Mouse (Mus musculus): Measurements from ENCODE around the gene Slc1a2.

- no peak for TF ChIP-seq CTCF (IDR thresholded peaks at IDR 0.05 in 2 of 3, conservative IDR thresholded peaks at IDR 0.05 in 1 of 3; ENCODE audit: control insufficient read depth in 1 of 3, insufficient read depth in 1 of 3, low read depth in 2 of 3, low read length in 3 of 3, poor library complexity in 1 of 3, severe bottlenecking in 1 of 3)
- no peak for TF ChIP-seq CHD2 (IDR thresholded peaks at IDR 0.05; ENCODE audit: low read length)
- TF ChIP-seq ZC3H11A (IDR thresholded peaks at IDR 0.05; ENCODE audit: low read depth, low read length), result no peak
- TF ChIP-seq NELFE (IDR thresholded peaks at IDR 0.05; ENCODE audit: low read depth, low read length), result no peak
- no peak for TF ChIP-seq TAL1 (IDR thresholded peaks at IDR 0.05; ENCODE audit: low read length)
- TF ChIP-seq MAZ (IDR thresholded peaks at IDR 0.05; ENCODE audit: low read depth, low read length), result no peak
- no peak for TF ChIP-seq UBTF (IDR thresholded peaks at IDR 0.05; ENCODE audit: borderline replicate concordance, insufficient read depth, low read depth, low read length)
- no peak for TF ChIP-seq TBP (IDR thresholded peaks at IDR 0.05; ENCODE audit: low read depth, low read length)
- TF ChIP-seq POLR2AphosphoS2 (IDR thresholded peaks at IDR 0.05; ENCODE audit: low read length), result no peak
- no peak for TF ChIP-seq ZNF384 (IDR thresholded peaks at IDR 0.05; ENCODE audit: low read depth, low read length)
- TF ChIP-seq POLR2A (IDR thresholded peaks at IDR 0.05; ENCODE audit: control insufficient read depth in 1 of 2, insufficient read depth in 1 of 2, low read depth in 1 of 2, low read length in 2 of 2, poor library complexity in 1 of 2), result no peak
- no peak for TF ChIP-seq E2F4 (IDR thresholded peaks at IDR 0.05; ENCODE audit: borderline replicate concordance, low read depth, low read length)
Measured at GRCm38 (mm10) chr2:102694750-102695149, 36.3 kb downstream of the Slc1a2 start.

All from MEL (cell line).